Mouse (Mus musculus): Measurements from ENCODE around the gene Gm11020. TPM values are rescaled to one million over a fixed set of nuclear protein-coding genes. Genes with fewer than 3 reads are reported as not detected.

Gene Gm11020
- polyA plus RNA-seq (2012; rRNA removed) = not detected in 2 replicates

GRCm38 (mm10) chr8:104321267-104321666 is at the start of gene Gm11020:
TSS of gene Gm11020 (plus strand) at chr8:104321567.

DNA sequence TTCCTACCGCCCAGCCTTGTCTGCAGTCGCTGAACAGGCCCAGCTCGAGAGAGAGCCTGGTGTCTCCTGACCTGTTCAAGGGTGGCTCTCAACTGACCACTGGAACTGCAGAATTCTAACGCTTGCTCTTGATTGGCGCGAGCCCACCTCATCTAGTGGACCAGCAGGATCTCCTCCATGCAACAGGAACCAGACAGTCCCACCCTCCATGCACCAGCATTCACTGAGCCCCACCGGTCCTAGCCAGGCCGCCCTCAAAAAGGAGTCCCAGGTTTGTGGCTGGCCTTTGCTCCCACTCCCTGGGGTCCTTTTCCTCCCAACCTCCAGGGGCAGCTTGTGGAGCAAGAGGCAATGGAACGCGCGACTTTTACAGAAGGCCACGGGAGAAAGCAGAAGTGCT is 28.3 kb upstream of the Gm11020 start, which contains the start of gene Cmtm2a:
Gene Cmtm2a (minus strand): TSS at position 101 of the 400 bp plus-strand sequence.

GRCm38 (mm10) chr8:104309441-104310155 is 11.8 kb upstream of the Gm11020 start, which contains the start of the genes Gm45711 and Cmtm1:
TSS of gene Gm45711 (minus strand) at chr8:104310081.
TSS of gene Cmtm1 (minus strand) at chr8:104310145.

DNA sequence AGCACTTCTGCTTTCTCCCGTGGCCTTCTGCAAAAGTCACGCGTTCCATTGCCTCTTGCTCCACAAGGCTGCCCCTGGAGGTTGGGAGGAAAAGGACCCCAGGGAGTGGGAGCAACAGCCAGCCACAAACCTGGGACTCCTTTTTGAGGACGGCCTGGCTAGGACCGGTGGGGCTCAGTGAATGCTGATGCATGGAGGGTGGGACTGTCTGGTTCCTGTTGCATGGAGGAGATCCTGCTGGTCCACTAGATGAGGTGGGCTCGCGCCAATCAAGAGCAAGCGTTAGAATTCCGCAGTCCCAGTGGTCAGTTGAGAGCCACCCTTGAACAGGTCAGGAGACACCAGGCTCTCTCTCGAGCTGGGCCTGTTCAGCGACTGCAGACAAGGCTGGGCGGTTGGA is 563 bp downstream of the Gm11020 start, which contains the start of gene Cmtm2b:
Gene Cmtm2b (plus strand): TSS at position 301 of the 400 bp plus-strand sequence.

DNA sequence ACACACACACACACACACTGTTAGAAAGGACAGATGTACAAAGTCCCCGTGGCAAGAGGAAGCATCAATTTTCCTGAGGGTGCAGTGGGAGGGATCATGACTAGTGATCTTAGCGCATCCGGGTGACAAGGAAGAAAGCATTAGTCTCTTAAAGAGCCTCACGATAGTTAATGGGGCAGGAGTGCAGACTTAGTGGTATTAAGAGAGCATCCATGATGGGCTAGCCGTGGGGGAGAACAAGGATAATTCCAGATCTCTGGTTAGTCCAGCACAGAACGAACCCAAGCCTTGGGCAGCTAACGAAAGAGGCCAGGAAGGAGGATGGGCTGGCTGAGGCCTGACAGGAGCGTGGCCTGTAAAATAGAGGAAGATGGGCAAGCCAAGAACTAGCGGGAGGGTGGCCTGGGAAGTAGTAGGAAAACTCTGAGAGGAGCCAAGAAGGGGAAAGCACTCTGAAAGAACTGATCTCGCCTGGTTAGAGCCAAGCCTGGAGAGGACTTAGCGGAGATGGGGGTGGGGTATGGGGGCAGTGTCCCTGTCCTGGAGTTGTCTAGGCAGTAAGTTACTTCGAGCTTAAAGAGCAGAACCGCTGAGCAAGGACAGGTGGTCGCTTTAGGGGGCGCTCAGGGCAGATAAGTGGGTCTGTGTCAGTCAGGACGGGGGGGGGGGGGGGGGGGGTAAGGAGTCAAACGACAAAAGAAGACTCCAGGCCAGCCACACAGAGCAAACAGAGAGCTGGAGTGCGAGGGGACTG is 18.0 kb downstream of the Gm11020 start, which contains the start of gene Cmtm3:
Gene Cmtm3 (plus strand): TSS at position 182 of the 754 bp plus-strand sequence.

Other genes with a start within 250 kb of the Gm11020 start
- gene Cdh5, start 219.9 kb upstream of the Gm11020 start, polyA plus RNA-seq (2012; rRNA removed) = 49.1 and 57.5 TPM in 2 replicates
- gene Bean1, start 151.1 kb upstream of the Gm11020 start, polyA plus RNA-seq (2012; rRNA removed) = 30.2 and 33.8 TPM in 2 replicates
- 35.1 and 35.8 TPM in 2 replicates for gene Tk2, start 73.0 kb upstream of the Gm11020 start, polyA plus RNA-seq (2012; rRNA removed)
- gene Cklf, start 70.7 kb upstream of the Gm11020 start, polyA plus RNA-seq (2012; rRNA removed) = 8.8 and 14.4 TPM in 2 replicates
- gene Cmtm2a, start 28.4 kb upstream of the Gm11020 start, polyA plus RNA-seq (2012; rRNA removed) = 3.2 and 4.2 TPM in 2 replicates
- 1.3 and 2.6 TPM in 2 replicates for gene Gm45711, start 11.5 kb upstream of the Gm11020 start, polyA plus RNA-seq (2012; rRNA removed)
- gene Cmtm1, start 11.4 kb upstream of the Gm11020 start, polyA plus RNA-seq (2012; rRNA removed) = 0.07 and 0.14 TPM in 2 replicates
- gene Cmtm2b, start 663 bp downstream of the Gm11020 start, polyA plus RNA-seq (2012; rRNA removed) = 0.19 TPM in 1 of 2 replicates, not detected in the other
- 554 and 599 TPM in 2 replicates for gene Cmtm3, start 17.8 kb downstream of the Gm11020 start, polyA plus RNA-seq (2012; rRNA removed)
- gene Cmtm4, start 74.2 kb downstream of the Gm11020 start, polyA plus RNA-seq (2012; rRNA removed) = 18.6 and 19.0 TPM in 2 replicates
- gene Dync1li2, start 121.5 kb downstream of the Gm11020 start, polyA plus RNA-seq (2012; rRNA removed) = 14.7 and 16.0 TPM in 2 replicates
- gene Terb1, start 188.3 kb downstream of the Gm11020 start, polyA plus RNA-seq (2012; rRNA removed) = 0.13 and 0.15 TPM in 2 replicates
- 3.4 and 5.2 TPM in 2 replicates for gene Nae1, start 213.1 kb downstream of the Gm11020 start, polyA plus RNA-seq (2012; rRNA removed)
- 6.4 and 6.6 TPM in 2 replicates for gene Car7, start 213.1 kb downstream of the Gm11020 start, polyA plus RNA-seq (2012; rRNA removed)

Data from ovary, adult 2 months (tissue).